Mouse (Mus musculus): ENCODE results near the gene Prl3d1. TPM values are rescaled to one million over a fixed set of nuclear protein-coding genes. Genes with fewer than 3 reads are reported as not detected.

The Prl3d1 gene
- not detected in 2 replicates for polyA plus RNA-seq (2021; fragmentation: Nextera tagmentation)
- long read RNA-seq, experiment 1: 0 reads
- long read RNA-seq, experiment 2: 0 reads

GRCm38 (mm10) chr13:27093890-27094289 is at the start of gene Prl3d1:
Prl3d1 (plus strand) TSS chr13:27094190.

DNA sequence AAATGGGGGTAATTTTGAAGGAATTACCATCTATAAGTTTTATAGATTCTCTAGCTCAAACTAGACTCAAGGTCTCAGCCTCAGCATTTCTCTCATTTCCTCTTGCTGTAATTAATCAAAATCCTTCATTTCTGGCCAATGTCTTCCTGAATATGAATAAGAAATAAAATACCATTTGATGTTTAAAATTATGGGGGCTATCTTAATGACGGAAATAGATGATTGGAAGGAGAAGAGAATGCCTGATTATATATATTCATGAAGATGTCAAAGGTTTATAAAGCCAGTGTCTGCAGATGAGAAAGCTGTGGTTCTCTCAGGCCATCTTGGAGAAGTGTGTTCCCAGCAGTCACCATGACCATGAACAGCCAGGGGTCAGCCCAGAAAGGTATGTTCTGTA is 36.7 kb upstream of the Prl3d1 start, which contains the start of gene Prl:
Gene Prl, plus strand, starts transcription at position 301 of the 400 bp plus-strand sequence.

DNA sequence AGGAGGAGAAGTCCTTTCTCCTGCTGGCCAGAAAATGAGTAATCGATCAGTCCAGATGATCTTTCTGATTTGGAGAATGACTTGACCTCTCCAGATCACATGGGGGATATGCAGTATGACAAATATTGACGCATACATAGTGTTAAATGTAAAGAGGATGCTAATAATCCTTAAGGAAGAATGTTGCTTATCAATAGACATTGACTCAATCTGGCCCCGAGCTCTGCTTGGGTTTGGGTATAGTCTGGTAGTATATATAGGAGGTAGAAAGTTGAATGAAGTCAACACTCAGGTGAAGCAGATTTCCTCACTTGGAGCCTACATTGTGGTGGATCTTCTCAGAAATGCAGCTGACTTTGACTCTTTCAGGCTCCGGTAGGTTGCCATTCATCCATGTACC is 27.4 kb downstream of the Prl3d1 start, which contains the start of gene Prl3d2:
Gene Prl3d2, plus strand, starts transcription at position 301 of the 400 bp plus-strand sequence.

Other genes with a start within 250 kb of the Prl3d1 start
- gene Prl, start 36.6 kb upstream of the Prl3d1 start, polyA plus RNA-seq (2021; fragmentation: Nextera tagmentation): not detected in 2 replicates
- gene Prl3d2, start 27.5 kb downstream of the Prl3d1 start, polyA plus RNA-seq (2021; fragmentation: Nextera tagmentation): not detected in 2 replicates
- not detected in 2 replicates for gene Prl3d3, start 62.6 kb downstream of the Prl3d1 start, polyA plus RNA-seq (2021; fragmentation: Nextera tagmentation)
- not detected in 2 replicates for gene Prl3c1, start 102.5 kb downstream of the Prl3d1 start, polyA plus RNA-seq (2021; fragmentation: Nextera tagmentation)
- gene Prl3b1, start 147.7 kb downstream of the Prl3d1 start, polyA plus RNA-seq (2021; fragmentation: Nextera tagmentation): not detected in 2 replicates
- gene Prl3a1, start 165.2 kb downstream of the Prl3d1 start, polyA plus RNA-seq (2021; fragmentation: Nextera tagmentation): not detected in 2 replicates
- not detected in 2 replicates for gene Prl6a1, start 218.4 kb downstream of the Prl3d1 start, polyA plus RNA-seq (2021; fragmentation: Nextera tagmentation)